Mouse (Mus musculus): Measurements from ENCODE around the gene Kcnj8. TPM values are rescaled to one million over a fixed set of nuclear protein-coding genes. Genes with fewer than 3 reads are reported as not detected.
A peak's percentile ranks its signal among the peaks of the same experiment; 100 is the strongest.

Gene Kcnj8
- polyA plus RNA-seq, 1 experiment from 2014 or later = 35.7 TPM

GRCm38 (mm10) chr6:142540561-142541160 is 30.8 kb downstream of the Kcnj8 start:
- no peaks in the 10 kb centered on the region for H3K27me3 ChIP-seq (replicated peaks; ENCODE audit: control insufficient read depth, insufficient read depth, low read length)
- H3K4me2 ChIP-seq (ENCODE audit: low read depth, low read length) = no peak overlapping the region
- no peak for ATAC-seq
- no peak overlapping the region for H3K27ac ChIP-seq (ENCODE audit: low read length)
- no peak overlapping the region for H3K9ac ChIP-seq (ENCODE audit: low read depth, low read length)
- H3K36me3 ChIP-seq (ENCODE audit: control insufficient read depth, insufficient read depth, low read length) = no peaks in the 10 kb centered on the region
- H3K4me1 ChIP-seq (ENCODE audit: control insufficient read depth, insufficient read depth, low read length) = peaks cover 3% of the 10 kb centered on the region; the same call in 1 of the 2 replicates
- H3K4me3 ChIP-seq (ENCODE audit: low read length) = no peak overlapping the region
- no peaks in the 10 kb centered on the region for H3K9me3 ChIP-seq (ENCODE audit: control insufficient read depth, low read length)
- WGBS = 71% methylated on average over 10 of the region's 10 CpGs

- ATAC-seq = no peak
- no peak overlapping the region for H3K4me2 ChIP-seq (ENCODE audit: low read depth, low read length)
- no peaks in the 10 kb centered on the region for H3K36me3 ChIP-seq (ENCODE audit: control insufficient read depth, insufficient read depth, low read length)
- H3K4me1 ChIP-seq (ENCODE audit: control insufficient read depth, insufficient read depth, low read length) = peaks cover 3% of the 10 kb centered on the region; the same call in 1 of the 2 replicates
- WGBS = 73% methylated on average over 5 of the region's 5 CpGs
- no peak overlapping the region for H3K4me3 ChIP-seq (ENCODE audit: low read length)
- no peak overlapping the region for H3K9ac ChIP-seq (ENCODE audit: low read depth, low read length)
- H3K9me3 ChIP-seq (ENCODE audit: control insufficient read depth, low read length) = no peaks in the 10 kb centered on the region
- no peaks in the 10 kb centered on the region for H3K27me3 ChIP-seq (replicated peaks; ENCODE audit: control insufficient read depth, insufficient read depth, low read length)
- no peak overlapping the region for H3K27ac ChIP-seq (ENCODE audit: low read length)
These were observed 31.3 kb downstream of the Kcnj8 start for GRCm38 (mm10) chr6:142540131-142540530.

- peak; percentile 58 for ATAC-seq
These were observed 32.9 kb downstream of the Kcnj8 start for GRCm38 (mm10) chr6:142538503-142538902.

GRCm38 (mm10) chr6:142533412-142533811 is 38.0 kb downstream of the Kcnj8 start:
- no peak overlapping the region for H3K4me2 ChIP-seq (ENCODE audit: low read depth, low read length)
- no peaks in the 10 kb centered on the region for H3K27me3 ChIP-seq (replicated peaks; ENCODE audit: control insufficient read depth, insufficient read depth, low read length)
- no peaks in the 10 kb centered on the region for H3K9me3 ChIP-seq (ENCODE audit: control insufficient read depth, low read length)
- peaks cover 5% of the 10 kb centered on the region; the same call in 1 of the 2 replicates for H3K4me1 ChIP-seq (ENCODE audit: control insufficient read depth, insufficient read depth, low read length)
- no peak overlapping the region for H3K9ac ChIP-seq (ENCODE audit: low read depth, low read length)
- no peak for ATAC-seq
- no peak overlapping the region for H3K27ac ChIP-seq (ENCODE audit: low read length)
- H3K4me3 ChIP-seq (ENCODE audit: low read length) = no peak overlapping the region
- 69% methylated on average over 5 of the region's 5 CpGs for WGBS
- no peaks in the 10 kb centered on the region for H3K36me3 ChIP-seq (ENCODE audit: control insufficient read depth, insufficient read depth, low read length)

More at GRCm38 (mm10) chr6:142538503-142538902, 32.9 kb downstream of the Kcnj8 start:
- Histone ChIP-seq H3K4me3 (ENCODE audit: low read length) (no peak overlapping the region), H3K36me3 (ENCODE audit: control insufficient read depth, insufficient read depth, low read length) (no peaks in the 10 kb centered on the region), H3K9me3 (ENCODE audit: control insufficient read depth, low read length) (no peaks in the 10 kb centered on the region), H3K27ac (ENCODE audit: low read length) (peak overlapping the region; percentile 56; the same call in 1 of the 2 replicates), H3K4me1 (ENCODE audit: control insufficient read depth, insufficient read depth, low read length) (peaks cover 3% of the 10 kb centered on the region; the same call in 1 of the 2 replicates), H3K9ac (ENCODE audit: low read depth, low read length) (no peak overlapping the region), H3K27me3 (replicated peaks; ENCODE audit: control insufficient read depth, insufficient read depth, low read length) (no peaks in the 10 kb centered on the region), H3K4me2 (ENCODE audit: low read depth, low read length) (no peak overlapping the region)
- 53% methylated on average over 17 of the region's 17 CpGs for WGBS

- H3K4me1 ChIP-seq (ENCODE audit: control insufficient read depth, insufficient read depth, low read length) = 0 out of 2 replicates have a peak, but pooled peaks cover 3% of the 10 kb centered on the region
- H3K36me3 ChIP-seq (ENCODE audit: control insufficient read depth, insufficient read depth, low read length) = no peaks in the 10 kb centered on the region
- H3K4me3 ChIP-seq (ENCODE audit: low read length) = no peak overlapping the region
- H3K9me3 ChIP-seq (ENCODE audit: control insufficient read depth, low read length) = no peaks in the 10 kb centered on the region
- H3K27ac ChIP-seq (ENCODE audit: low read length) = no peak overlapping the region
- H3K4me2 ChIP-seq (ENCODE audit: low read depth, low read length) = no peak overlapping the region
- 82% methylated on average over 2 of the region's 2 CpGs for WGBS
- H3K9ac ChIP-seq (ENCODE audit: low read depth, low read length) = no peak overlapping the region
- H3K27me3 ChIP-seq (replicated peaks; ENCODE audit: control insufficient read depth, insufficient read depth, low read length) = no peaks in the 10 kb centered on the region
- no peak for ATAC-seq
These were observed 38.7 kb downstream of the Kcnj8 start for GRCm38 (mm10) chr6:142532686-142533085.

- Histone ChIP-seq H3K27ac (ENCODE audit: low read length) (no peak overlapping the region), H3K9me3 (ENCODE audit: control insufficient read depth, low read length) (no peaks in the 10 kb centered on the region), H3K36me3 (ENCODE audit: control insufficient read depth, insufficient read depth, low read length) (no peaks in the 10 kb centered on the region), H3K4me2 (ENCODE audit: low read depth, low read length) (no peak overlapping the region), H3K27me3 (replicated peaks; ENCODE audit: control insufficient read depth, insufficient read depth, low read length) (no peaks in the 10 kb centered on the region), H3K4me1 (ENCODE audit: control insufficient read depth, insufficient read depth, low read length) (0 out of 2 replicates have a peak, but pooled peaks cover 3% of the 10 kb centered on the region), H3K4me3 (ENCODE audit: low read length) (no peak overlapping the region), H3K9ac (ENCODE audit: low read depth, low read length) (no peak overlapping the region)
- ATAC-seq = no peak
- WGBS = 84% methylated on average over 17 of the region's 17 CpGs
These were observed 39.3 kb downstream of the Kcnj8 start for GRCm38 (mm10) chr6:142532141-142532540.

- Histone ChIP-seq H3K27ac (ENCODE audit: low read length) (peak overlapping the region; percentile 25; the same call in 1 of the 2 replicates), H3K4me2 (ENCODE audit: low read depth, low read length) (no peak overlapping the region), H3K4me1 (ENCODE audit: control insufficient read depth, insufficient read depth, low read length) (0 out of 2 replicates have a peak, but pooled peaks cover 3% of the 10 kb centered on the region), H3K36me3 (ENCODE audit: control insufficient read depth, insufficient read depth, low read length) (no peaks in the 10 kb centered on the region), H3K27me3 (replicated peaks; ENCODE audit: control insufficient read depth, insufficient read depth, low read length) (no peaks in the 10 kb centered on the region), H3K9ac (ENCODE audit: low read depth, low read length) (no peak overlapping the region), H3K4me3 (ENCODE audit: low read length) (no peak overlapping the region), H3K9me3 (ENCODE audit: control insufficient read depth, low read length) (no peaks in the 10 kb centered on the region)
- ATAC-seq = peak; percentile 63
- WGBS = 51% methylated on average over 5 of the region's 5 CpGs
These were observed 41.0 kb downstream of the Kcnj8 start for GRCm38 (mm10) chr6:142530378-142530777.

GRCm38 (mm10) chr6:142529680-142530079 is 41.7 kb downstream of the Kcnj8 start:
- WGBS = 77% methylated on average over 8 of the region's 8 CpGs
- no peak for ATAC-seq
- Histone ChIP-seq H3K27me3 (replicated peaks; ENCODE audit: control insufficient read depth, insufficient read depth, low read length) (no peaks in the 10 kb centered on the region), H3K27ac (ENCODE audit: low read length) (no peak overlapping the region), H3K4me1 (ENCODE audit: control insufficient read depth, insufficient read depth, low read length) (0 out of 2 replicates have a peak, but pooled peaks cover 3% of the 10 kb centered on the region), H3K4me3 (ENCODE audit: low read length) (no peak overlapping the region), H3K9ac (ENCODE audit: low read depth, low read length) (no peak overlapping the region), H3K36me3 (ENCODE audit: control insufficient read depth, insufficient read depth, low read length) (no peaks in the 10 kb centered on the region), H3K9me3 (ENCODE audit: control insufficient read depth, low read length) (no peaks in the 10 kb centered on the region), H3K4me2 (ENCODE audit: low read depth, low read length) (no peak overlapping the region)

- H3K4me3 ChIP-seq (ENCODE audit: low read length) = no peak overlapping the region
- H3K9ac ChIP-seq (ENCODE audit: low read depth, low read length) = no peak overlapping the region
- no peaks in the 10 kb centered on the region for H3K9me3 ChIP-seq (ENCODE audit: control insufficient read depth, low read length)
- no peak for ATAC-seq
- H3K27ac ChIP-seq (ENCODE audit: low read length) = no peak overlapping the region
- no peaks in the 10 kb centered on the region for H3K27me3 ChIP-seq (replicated peaks; ENCODE audit: control insufficient read depth, insufficient read depth, low read length)
- no peak overlapping the region for H3K4me2 ChIP-seq (ENCODE audit: low read depth, low read length)
- H3K4me1 ChIP-seq (ENCODE audit: control insufficient read depth, insufficient read depth, low read length) = 0 out of 2 replicates have a peak, but pooled peaks cover 3% of the 10 kb centered on the region
- 33% methylated on average over 1 of the region's 1 CpGs for WGBS
- H3K36me3 ChIP-seq (ENCODE audit: control insufficient read depth, insufficient read depth, low read length) = no peaks in the 10 kb centered on the region
These were observed 43.4 kb downstream of the Kcnj8 start for GRCm38 (mm10) chr6:142527931-142528562.

Measured in intestine, embryonic 16.5 days (tissue).